Mouse (Mus musculus) CD4-positive, CD25-positive, alpha-beta regulatory T cell, adult 9 weeks (primary cell): Measurements from ENCODE around the gene Nav2. TPM values are rescaled to one million over a fixed set of nuclear protein-coding genes. Genes with fewer than 3 reads are reported as not detected.

Experiments
- polyA plus RNA-seq: library from polyadenylated mRNA; unstranded; fragments of 100-300 nt; shearing (Covaris generic); gene quantifications from one replicate; pipeline ENCODE4 v1.2.1, GENCODE M21; 2017

The Nav2 gene
- 14.6 TPM for polyA plus RNA-seq

GRCm38 (mm10) chr7:48908521-48909341 lies at the start of gene Nav2:
Nav2 (plus strand) TSS chr7:48908716.

DNA sequence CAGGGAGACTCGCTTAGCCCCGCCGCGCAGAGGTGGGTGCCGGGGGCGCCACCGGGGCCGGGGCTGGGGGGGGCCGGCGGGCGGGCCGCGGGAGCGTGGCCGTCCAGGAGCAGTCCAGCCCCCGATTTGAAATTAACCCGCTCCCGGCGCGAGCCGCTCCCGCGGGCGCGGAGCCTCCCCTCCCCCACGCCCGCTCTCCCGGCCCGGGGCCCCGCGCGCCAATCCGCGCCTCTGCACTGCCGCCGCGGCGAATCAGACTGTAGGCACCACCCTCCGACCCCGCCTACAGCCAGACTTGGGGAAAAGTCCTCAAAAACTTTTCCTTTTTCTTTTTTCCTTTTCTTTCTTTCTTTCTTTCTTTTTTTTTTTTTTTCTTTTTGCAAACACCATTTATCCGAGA lies 27.0 kb upstream of the Nav2 start, which contains the start of gene E2f8:
Gene E2f8, minus strand, starts transcription at position 111 of the 400 bp plus-strand sequence.

GRCm38 (mm10) chr7:49636491-49637115 lies 728.1 kb downstream of the Nav2 start, which contains the start of gene Dbx1:
Dbx1 (minus strand) TSS chr7:49636849.

Other genes starting within 250 kb of the Nav2 start
- 29.3 TPM for gene Zdhhc13, start 119.7 kb upstream of the Nav2 start, polyA plus RNA-seq
- not detected for gene Csrp3, start 60.7 kb upstream of the Nav2 start, polyA plus RNA-seq
- 2.4 TPM for gene E2f8, start 27.1 kb upstream of the Nav2 start, polyA plus RNA-seq